Mouse (Mus musculus) ES-Bruce4 (cell line): Measurements from ENCODE around the gene Atf4. TPM values are rescaled to one million over a fixed set of nuclear protein-coding genes. Genes with fewer than 3 reads are reported as not detected.

Source experiments
- H3K27ac ChIP-seq: 2 replicates; pipeline ENCODE4 v1.5.1; 2012; ENCODE audit warnings: low read length, inconsistent platforms; ENCODE audit not compliant: insufficient read depth
- H3K27me3 ChIP-seq: 2 replicates; pipeline ENCODE4 v1.6.1; 2012; ENCODE audit warnings: mild to moderate bottlenecking, low read length, inconsistent platforms; ENCODE audit not compliant: control insufficient read depth, poor library complexity, insufficient read depth, severe bottlenecking
- H3K36me3 ChIP-seq: 2 replicates; pipeline ENCODE4 v1.6.1; 2012; ENCODE audit warnings: inconsistent platforms, mild to moderate bottlenecking, low read length, moderate library complexity; ENCODE audit not compliant: control insufficient read depth, poor library complexity, insufficient read depth, severe bottlenecking
- H3K4me1 ChIP-seq: one replicate; pipeline ENCODE4 v1.8.1; 2011; ENCODE audit warnings: low read length; ENCODE audit not compliant: control insufficient read depth, insufficient read depth
- H3K4me3 ChIP-seq: 2 replicates; pipeline ENCODE4 v1.5.1; 2011; ENCODE audit warnings: low read depth, mild to moderate bottlenecking, low read length
- H3K9ac ChIP-seq: 2 replicates; pipeline ENCODE4 v1.6.1; 2012; ENCODE audit warnings: low read depth, mild to moderate bottlenecking, inconsistent platforms; ENCODE audit not compliant: poor library complexity, severe bottlenecking
- H3K9me3 ChIP-seq: replicated peaks from 2 replicates; pipeline ENCODE4 v1.6.1; 2012; ENCODE audit warnings: mild to moderate bottlenecking, low read length, inconsistent platforms; ENCODE audit not compliant: control insufficient read depth, poor library complexity, insufficient read depth, severe bottlenecking
- CTCF ChIP-seq: IDR thresholded peaks from one replicate; pipeline ENCODE4 v1.8.1; 2011; ENCODE audit warnings: low read depth, low read length
- EP300 ChIP-seq: IDR thresholded peaks from 2 replicates; pipeline ENCODE4 v1.6.1; 2011; ENCODE audit warnings: low read depth, low read length; ENCODE audit not compliant: insufficient read depth
- POLR2A ChIP-seq: IDR thresholded peaks from one replicate; pipeline ENCODE4 v1.8.1; 2011; ENCODE audit warnings: low read length; ENCODE audit not compliant: insufficient read depth
- polyA plus RNA-seq: library from polyadenylated mRNA; stranded (reverse); fragments of >200 nt; gene quantifications from 2 replicates; pipeline ENCODE4 v1.2.4, GENCODE M21; 2011; ENCODE audit warnings: low read depth; ENCODE audit not compliant: missing spikeins, insufficient read depth, insufficient read length

The Atf4 gene
- polyA plus RNA-seq, 1 experiment: 193 TPM

- no peaks in the 10 kb centered on the region for H3K27me3 ChIP-seq
- H3K9me3 ChIP-seq: no peaks in the 10 kb centered on the region
- no peak within 1 kb of the TSS for H3K27ac ChIP-seq
- TF ChIP-seq CTCF (no peak), POLR2A (no peak), EP300 (no peak)
- H3K36me3 ChIP-seq: peaks cover 45% of the 10 kb centered on the region
- H3K4me1 ChIP-seq: peaks cover 2% of the 10 kb centered on the region
- peak within 1 kb of the TSS; percentile 84 for H3K9ac ChIP-seq
- peak within 1 kb of the TSS; percentile 97 for H3K4me3 ChIP-seq
Observed at GRCm38 (mm10) chr15:80235535-80235934, 19.4 kb upstream of the Atf4 start, which contains the start of gene AC140267.1. AC140267.1 (plus strand) TSS chr15:80235835.

- Histone ChIP-seq H3K9ac (no peak overlapping the region), H3K9me3 (no peaks in the 10 kb centered on the region), H3K27me3 (no peaks in the 10 kb centered on the region), H3K36me3 (peaks cover 62% of the 10 kb centered on the region), H3K27ac (no peak overlapping the region), H3K4me3 (no peak overlapping the region), H3K4me1 (no peaks in the 10 kb centered on the region)
- TF ChIP-seq EP300 (no peak), CTCF (no peak), POLR2A (no peak)
Observed at GRCm38 (mm10) chr15:80248135-80248534, 6.8 kb upstream of the Atf4 start.

GRCm38 (mm10) chr15:80248596-80248995 is 6.4 kb upstream of the Atf4 start:
- H3K36me3 ChIP-seq: peaks cover 58% of the 10 kb centered on the region
- no peak overlapping the region for H3K27ac ChIP-seq
- TF ChIP-seq POLR2A (no peak), EP300 (no peak), CTCF (no peak)
- no peak overlapping the region for H3K4me3 ChIP-seq
- H3K9me3 ChIP-seq: no peaks in the 10 kb centered on the region
- no peaks in the 10 kb centered on the region for H3K4me1 ChIP-seq
- H3K9ac ChIP-seq: no peak overlapping the region
- H3K27me3 ChIP-seq: no peaks in the 10 kb centered on the region

GRCm38 (mm10) chr15:80249672-80250071 is 5.3 kb upstream of the Atf4 start:
- H3K9ac ChIP-seq: no peak overlapping the region
- H3K27me3 ChIP-seq: no peaks in the 10 kb centered on the region
- no peak for TF ChIP-seq EP300
- TF ChIP-seq POLR2A: no peak
- TF ChIP-seq CTCF: no peak
- H3K4me1 ChIP-seq: no peaks in the 10 kb centered on the region
- H3K27ac ChIP-seq: no peak overlapping the region
- no peak overlapping the region for H3K4me3 ChIP-seq
- peaks cover 47% of the 10 kb centered on the region for H3K36me3 ChIP-seq
- H3K9me3 ChIP-seq: no peaks in the 10 kb centered on the region

GRCm38 (mm10) chr15:80250586-80250985 is 4.4 kb upstream of the Atf4 start:
- Histone ChIP-seq H3K9me3 (no peaks in the 10 kb centered on the region), H3K4me3 (no peak overlapping the region), H3K27me3 (no peaks in the 10 kb centered on the region), H3K9ac (no peak overlapping the region), H3K36me3 (peaks cover 46% of the 10 kb centered on the region), H3K27ac (no peak overlapping the region), H3K4me1 (no peaks in the 10 kb centered on the region)
- TF ChIP-seq EP300 (no peak), POLR2A (no peak), CTCF (no peak)

- H3K4me3 ChIP-seq: no peak overlapping the region
- H3K9ac ChIP-seq: no peak overlapping the region
- TF ChIP-seq CTCF: no peak
- TF ChIP-seq EP300: no peak
- no peak for TF ChIP-seq POLR2A
- H3K27me3 ChIP-seq: no peaks in the 10 kb centered on the region
- peaks cover 45% of the 10 kb centered on the region for H3K36me3 ChIP-seq
- no peaks in the 10 kb centered on the region for H3K4me1 ChIP-seq
- no peak overlapping the region for H3K27ac ChIP-seq
- H3K9me3 ChIP-seq: no peaks in the 10 kb centered on the region
Observed at GRCm38 (mm10) chr15:80253530-80253929, 1.5 kb upstream of the Atf4 start.
